Mouse (Mus musculus) thymus, adult 2 months (tissue): ENCODE results near the gene Nr4a3.

Source experiments
- CTCF ChIP-seq: fragments of 200-500 bp; IDR thresholded peaks from 2 replicates; pipeline ENCODE4 v1.5.1; 2012; ENCODE audit warnings: mild to moderate bottlenecking, control low read depth, low read length, moderate library complexity, borderline replicate concordance; ENCODE audit not compliant: control insufficient read depth, poor library complexity, insufficient read depth; ENCODE audit errors: extremely low read depth
- POLR2A ChIP-seq: fragments of 200-500 bp; IDR thresholded peaks from 2 replicates; pipeline ENCODE4 v1.6.1; 2012; ENCODE audit warnings: mild to moderate bottlenecking, low read length, control low read depth, moderate library complexity; ENCODE audit not compliant: control insufficient read depth, poor library complexity, insufficient read depth; ENCODE audit errors: extremely low read depth

GRCm38 (mm10) chr4:48083452-48083851 is 38.5 kb downstream of the Nr4a3 start:
- TF ChIP-seq CTCF, result no peak
- TF ChIP-seq POLR2A, result no peak
